Mouse (Mus musculus) kidney, embryonic 15.5 days (tissue): ENCODE measurements at regions not wholly inside any gene's neighbourhood (a gene's known extent, or its start where the extent isn't known, plus 50 kb on each side); places are given as distances from the start of the nearest gene placed in this dataset.

Source experiments
- ATAC-seq: fragments of 200-750 bp; cut with Nextera tagmentation; replicated peaks from 2 replicates; pipeline ENCODE4 v1.8.0; 2017; ENCODE audit warnings: moderate TSS enrichment; ENCODE audit not compliant: low FRiP score
- H3K27ac ChIP-seq: fragments of 300-500 bp; sonication (generic); 2 replicates; pipeline ENCODE4 v1.5.1; 2015; ENCODE audit warnings: mild to moderate bottlenecking, inconsistent platforms
- H3K27me3 ChIP-seq: fragments of 300-500 bp; sonication (generic); 2 replicates; pipeline ENCODE4 v1.6.1; 2015; ENCODE audit warnings: inconsistent platforms
- H3K36me3 ChIP-seq: fragments of 300-500 bp; sonication (generic); 2 replicates; pipeline ENCODE4 v1.6.1; 2015; ENCODE audit warnings: inconsistent platforms
- H3K4me1 ChIP-seq: fragments of 300-500 bp; sonication (generic); 2 replicates; pipeline ENCODE4 v1.6.1; 2015; ENCODE audit warnings: inconsistent platforms
- H3K4me2 ChIP-seq: fragments of 300-500 bp; sonication (generic); 2 replicates; pipeline ENCODE4 v1.6.1; 2015; ENCODE audit warnings: moderate library complexity, mild to moderate bottlenecking, inconsistent platforms
- H3K4me3 ChIP-seq: fragments of 300-500 bp; sonication (generic); replicated peaks from 2 replicates; pipeline ENCODE4 v1.5.1; 2015; ENCODE audit warnings: mild to moderate bottlenecking, inconsistent platforms
- H3K9ac ChIP-seq: fragments of 300-500 bp; sonication (generic); 2 replicates; pipeline ENCODE4 v1.6.1; 2015; ENCODE audit warnings: mild to moderate bottlenecking, inconsistent platforms
- H3K9me3 ChIP-seq: fragments of 300-500 bp; sonication (generic); replicated peaks from 2 replicates; pipeline ENCODE4 v1.6.1; 2016; ENCODE audit warnings: inconsistent platforms
- WGBS: fragments of 180-500 bp; shearing (Covaris S2); methylation state at CpG from one replicate; pipeline ENCODE4 v1.1.7; 2015; ENCODE audit warnings: mixed read lengths; 5-methylcytosine and 5-hydroxymethylcytosine counted together

- no peak overlapping the region for H3K9ac ChIP-seq
- no peak overlapping the region for H3K4me3 ChIP-seq
- H3K4me1 ChIP-seq = no peaks in the 10 kb centered on the region
- no peak overlapping the region for H3K27ac ChIP-seq
- no peaks in the 10 kb centered on the region for H3K36me3 ChIP-seq
- H3K4me2 ChIP-seq = no peak overlapping the region
- H3K27me3 ChIP-seq = no peaks in the 10 kb centered on the region
- no peak for ATAC-seq
- no peaks in the 10 kb centered on the region for H3K9me3 ChIP-seq
These were observed 123.6 kb downstream of the Mex3b start for GRCm38 (mm10) chr7:82990708-82991107.

- no peak overlapping the region for H3K4me3 ChIP-seq
- H3K4me2 ChIP-seq = no peak overlapping the region
- H3K9ac ChIP-seq = no peak overlapping the region
- H3K4me1 ChIP-seq = no peaks in the 10 kb centered on the region
- 68% methylated on average over 5 of the region's 5 CpGs for WGBS
- H3K36me3 ChIP-seq = no peaks in the 10 kb centered on the region
- ATAC-seq = no peak
- H3K27ac ChIP-seq = no peak overlapping the region
- H3K27me3 ChIP-seq = no peaks in the 10 kb centered on the region
- H3K9me3 ChIP-seq = no peaks in the 10 kb centered on the region
These were observed 126.0 kb downstream of the Mex3b start for GRCm38 (mm10) chr7:82993136-82993535.

GRCm38 (mm10) chr7:82998848-82999247 is 131.7 kb downstream of the Mex3b start:
- H3K9ac ChIP-seq = no peak overlapping the region
- no peak overlapping the region for H3K4me3 ChIP-seq
- ATAC-seq = no peak
- H3K27ac ChIP-seq = no peak overlapping the region
- H3K4me1 ChIP-seq = no peaks in the 10 kb centered on the region
- H3K4me2 ChIP-seq = no peak overlapping the region
- H3K27me3 ChIP-seq = no peaks in the 10 kb centered on the region
- no peaks in the 10 kb centered on the region for H3K9me3 ChIP-seq
- WGBS = 86% methylated on average over 2 of the region's 2 CpGs
- no peaks in the 10 kb centered on the region for H3K36me3 ChIP-seq

GRCm38 (mm10) chr7:83007540-83007939 is 140.4 kb downstream of the Mex3b start:
- Histone ChIP-seq H3K36me3 (no peaks in the 10 kb centered on the region), H3K4me1 (0 out of 2 replicates have a peak, but pooled peaks cover 3% of the 10 kb centered on the region), H3K4me2 (no peak overlapping the region), H3K4me3 (no peak overlapping the region), H3K27me3 (no peaks in the 10 kb centered on the region), H3K9me3 (no peaks in the 10 kb centered on the region), H3K9ac (no peak overlapping the region), H3K27ac (no peak overlapping the region)
- ATAC-seq = no peak
- WGBS = 89% methylated on average over 4 of the region's 4 CpGs

- Histone ChIP-seq H3K4me2 (no peak overlapping the region), H3K9me3 (no peaks in the 10 kb centered on the region), H3K4me3 (no peak overlapping the region), H3K4me1 (no peaks in the 10 kb centered on the region), H3K27ac (no peak overlapping the region), H3K9ac (no peak overlapping the region), H3K36me3 (no peaks in the 10 kb centered on the region), H3K27me3 (no peaks in the 10 kb centered on the region)
- WGBS = 51% methylated on average over 2 of the region's 2 CpGs
- no peak for ATAC-seq
These were observed 145.0 kb downstream of the Mex3b start for GRCm38 (mm10) chr7:83012145-83012544.

- ATAC-seq = no peak
- no peaks in the 10 kb centered on the region for H3K27me3 ChIP-seq
These were observed 147.9 kb downstream of the Mex3b start for GRCm38 (mm10) chr7:83014725-83015690.

GRCm38 (mm10) chr7:83015756-83016155 is 148.6 kb downstream of the Mex3b start:
- Histone ChIP-seq H3K27me3 (no peaks in the 10 kb centered on the region), H3K36me3 (no peaks in the 10 kb centered on the region), H3K9ac (no peak overlapping the region), H3K27ac (no peak overlapping the region), H3K4me2 (no peak overlapping the region), H3K4me3 (no peak overlapping the region), H3K4me1 (no peaks in the 10 kb centered on the region), H3K9me3 (no peaks in the 10 kb centered on the region)
- WGBS = 55% methylated on average over 4 of the region's 4 CpGs
- no peak for ATAC-seq

More at GRCm38 (mm10) chr7:83014725-83015690, 147.9 kb downstream of the Mex3b start:
- H3K9ac ChIP-seq = no peak overlapping the region
- no peaks in the 10 kb centered on the region for H3K36me3 ChIP-seq
- no peak overlapping the region for H3K4me2 ChIP-seq
- 69% methylated on average over 7 of the region's 7 CpGs for WGBS
- H3K27ac ChIP-seq = no peak overlapping the region
- H3K4me1 ChIP-seq = no peaks in the 10 kb centered on the region
- H3K4me3 ChIP-seq = no peak overlapping the region
- H3K9me3 ChIP-seq = no peaks in the 10 kb centered on the region

GRCm38 (mm10) chr7:83016566-83016965 is 149.4 kb downstream of the Mex3b start:
- ATAC-seq = no peak
- WGBS = 59% methylated on average over 4 of the region's 4 CpGs
- Histone ChIP-seq H3K9ac (no peak overlapping the region), H3K27me3 (no peaks in the 10 kb centered on the region), H3K4me1 (no peaks in the 10 kb centered on the region), H3K4me3 (no peak overlapping the region), H3K9me3 (no peaks in the 10 kb centered on the region), H3K27ac (no peak overlapping the region), H3K36me3 (no peaks in the 10 kb centered on the region), H3K4me2 (no peak overlapping the region)

- Histone ChIP-seq H3K4me3 (no peak overlapping the region), H3K27me3 (no peaks in the 10 kb centered on the region), H3K4me2 (no peak overlapping the region), H3K9me3 (no peaks in the 10 kb centered on the region), H3K4me1 (no peaks in the 10 kb centered on the region), H3K9ac (no peak overlapping the region), H3K36me3 (no peaks in the 10 kb centered on the region), H3K27ac (no peak overlapping the region)
- WGBS = 90% methylated on average over 2 of the region's 2 CpGs
- no peak for ATAC-seq
These were observed 153.5 kb downstream of the Mex3b start for GRCm38 (mm10) chr7:83020584-83020983.

- whole genome bisulfite sequencing = 93% methylated on average over 1 of the region's 1 CpGs
- Histone ChIP-seq H3K27ac (no peak overlapping the region), H3K4me2 (no peak overlapping the region), H3K27me3 (no peaks in the 10 kb centered on the region), H3K4me1 (peaks cover 4% of the 10 kb centered on the region; the same call in 1 of the 2 replicates), H3K9ac (no peak overlapping the region), H3K9me3 (no peaks in the 10 kb centered on the region), H3K36me3 (no peaks in the 10 kb centered on the region), H3K4me3 (no peak overlapping the region)
- ATAC-seq = no peak
These were observed 156.9 kb downstream of the Mex3b start for GRCm38 (mm10) chr7:83023990-83024389.

GRCm38 (mm10) chr7:83031101-83031500 is 164.0 kb downstream of the Mex3b start:
- ATAC-seq = no peak
- Histone ChIP-seq H3K4me3 (no peak overlapping the region), H3K9me3 (no peaks in the 10 kb centered on the region), H3K27ac (no peak overlapping the region), H3K9ac (no peak overlapping the region), H3K27me3 (no peaks in the 10 kb centered on the region), H3K4me2 (no peak overlapping the region), H3K36me3 (no peaks in the 10 kb centered on the region), H3K4me1 (peaks cover 5% of the 10 kb centered on the region; the same call in 1 of the 2 replicates)
- WGBS = 66% methylated on average over 2 of the region's 2 CpGs

- H3K4me2 ChIP-seq = no peak overlapping the region
- H3K27me3 ChIP-seq = no peaks in the 10 kb centered on the region
- H3K36me3 ChIP-seq = no peaks in the 10 kb centered on the region
- H3K27ac ChIP-seq = no peak overlapping the region
- no peak for ATAC-seq
- H3K9me3 ChIP-seq = no peaks in the 10 kb centered on the region
- WGBS = 91% methylated on average over 1 of the region's 1 CpGs
- peaks cover 5% of the 10 kb centered on the region; the same call in 1 of the 2 replicates for H3K4me1 ChIP-seq
- no peak overlapping the region for H3K9ac ChIP-seq
- no peak overlapping the region for H3K4me3 ChIP-seq
These were observed 164.9 kb downstream of the Mex3b start for GRCm38 (mm10) chr7:83032025-83032424.
